Mouse (Mus musculus) spleen, adult 2 months (tissue): ENCODE results near the gene Paxx.

Source experiments
- CTCF ChIP-seq: fragments of 200-500 bp; IDR thresholded peaks from 2 replicates; pipeline ENCODE4 v1.5.1; 2011; ENCODE audit warnings: mild to moderate bottlenecking, inconsistent platforms; ENCODE audit not compliant: insufficient read depth, insufficient read length, insufficient replicate concordance; ENCODE audit errors: extremely low read depth
- POLR2A ChIP-seq: fragments of 200-500 bp; IDR thresholded peaks from 2 replicates; pipeline ENCODE4 v1.6.1; 2011; ENCODE audit warnings: low read depth, low read length, inconsistent platforms

- TF ChIP-seq CTCF (no peak), POLR2A (no peak)
Observed at GRCm38 (mm10) chr2:25430395-25431233, 30.3 kb downstream of the Paxx start.
